8 mouse cellular contexts compared by ENCODE assay signal in the genomic region with DNA sequence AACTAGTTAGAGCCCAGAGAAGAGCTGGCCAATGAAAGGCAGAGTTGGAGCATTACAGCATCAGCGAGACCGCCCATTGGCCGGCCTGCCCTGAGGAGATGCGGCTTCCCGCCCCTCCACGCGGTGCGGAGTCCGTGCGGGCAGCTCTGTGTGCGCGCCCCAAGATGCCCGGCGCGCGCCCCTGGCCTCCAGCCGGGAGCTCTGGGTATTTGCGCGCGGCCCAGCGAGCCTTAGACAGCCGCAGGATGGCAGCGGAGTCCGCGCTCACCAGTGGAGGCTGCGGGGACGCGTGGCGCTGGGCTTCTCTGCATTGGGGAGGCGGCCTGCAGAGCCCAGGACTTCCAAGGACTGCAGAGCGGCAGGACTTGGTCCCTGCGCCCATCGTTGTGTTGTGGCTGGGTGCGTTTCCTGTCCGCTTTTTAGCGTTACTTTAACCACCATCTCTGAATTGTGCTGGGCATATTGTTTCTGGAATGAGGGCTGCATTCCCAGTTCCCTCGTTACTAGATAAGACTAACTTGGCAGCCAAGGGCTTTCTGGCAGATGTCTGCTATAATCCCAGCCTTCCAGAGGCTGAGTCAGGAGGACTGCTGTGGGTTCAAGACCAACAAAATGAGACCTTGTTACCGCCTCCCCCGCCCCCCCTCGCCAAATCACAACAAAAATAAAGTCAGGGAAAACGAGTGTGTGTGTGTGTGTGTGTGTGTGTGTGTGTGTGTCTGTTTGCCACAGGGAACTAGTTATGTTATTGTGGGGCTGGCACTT.
DNase-seq lines count a peak whose midpoint lies in the region; ATAC-seq and TF ChIP-seq lines count a peak whose summit lies in the region.

No protein-coding gene starts in this region.

- TF ChIP-seq POLR2A in liver, adult 2 months (IDR thresholded peaks at IDR 0.05; ENCODE audit: extremely low read depth, insufficient read depth, low read length) = peak; percentile 69; the same call in 1 of the 2 replicates

- no peaks in the 10 kb centered on the region for H3K36me3 ChIP-seq in forebrain, embryonic 12.5 days (replicated peaks)
- no peaks in the 10 kb centered on the region for H3K36me3 ChIP-seq in heart, embryonic 15.5 days
- H3K36me3 ChIP-seq in liver, adult 2 months (ENCODE audit: control insufficient read depth, insufficient read depth, low read length) = no peaks in the 10 kb centered on the region
- H3K36me3 ChIP-seq in neural tube, embryonic 11.5 days (ENCODE audit: control insufficient read depth, insufficient read depth, low read length) = no peaks in the 10 kb centered on the region

- H3K79me2 ChIP-seq in liver, adult 2 months (ENCODE audit: control insufficient read depth, insufficient read depth, low read length) = no peaks in the 10 kb centered on the region

- peak overlapping the region; percentile 68 for H3K4me2 ChIP-seq in forebrain, embryonic 12.5 days
- peak overlapping the region; percentile 73 for H3K4me2 ChIP-seq in heart, embryonic 15.5 days
- peak overlapping the region; percentile 52 for H3K4me2 ChIP-seq in neural tube, embryonic 11.5 days (ENCODE audit: low read depth)

- 1% methylated on average over 41 of the region's 41 CpGs for WGBS in forebrain, embryonic 12.5 days
- 3% methylated on average over 41 of the region's 41 CpGs for WGBS in heart, embryonic 15.5 days
- 3% methylated on average over 41 of the region's 41 CpGs for WGBS in liver, adult 2 months
- under 1% methylated on average over 41 of the region's 41 CpGs for WGBS in neural tube, embryonic 11.5 days

- H3K4me1 ChIP-seq in forebrain, embryonic 12.5 days = peaks cover 31% of the 10 kb centered on the region
- peaks cover 24% of the 10 kb centered on the region for H3K4me1 ChIP-seq in heart, embryonic 15.5 days (replicated peaks)
- peaks cover 18% of the 10 kb centered on the region for H3K4me1 ChIP-seq in liver, adult 2 months (ENCODE audit: control insufficient read depth, insufficient read depth, low read length)
- H3K4me1 ChIP-seq in neural tube, embryonic 11.5 days (ENCODE audit: control insufficient read depth, insufficient read depth, low read length) = peaks cover 5% of the 10 kb centered on the region; the same call in 1 of the 2 replicates

- peak; percentile 96 for ATAC-seq in forebrain, embryonic 12.5 days (ENCODE audit: low FRiP score)
- ATAC-seq in heart, embryonic 15.5 days (replicated peaks; ENCODE audit: insufficient number of reproducible peaks, insufficient read depth, low FRiP score, low read depth) = peak; percentile 82
- ATAC-seq in neural tube, embryonic 11.5 days (ENCODE audit: insufficient read depth, low FRiP score, low TSS enrichment) = peak; percentile 96

- DNase-seq in urinary bladder, adult 18-20 months (ENCODE audit: low spot score in 2 of 2) = peak; percentile 22 to 39
- DNase-seq in urinary bladder, postnatal 10 days (ENCODE audit: low spot score) = no peak
- peak; percentile 73 for DNase-seq in kidney, postnatal 14 days
- DNase-seq in liver, adult 2 months (ENCODE audit: extremely low read depth, low read depth, low spot score) = peak; percentile 86
- DNase-seq in neural tube, embryonic 11.5 days (ENCODE audit: low spot score) = peak; percentile 92
- DNase-seq in thymus, postnatal 14 days = peak; percentile 11

- peak overlapping the region; percentile 85 for H3K27ac ChIP-seq in forebrain, embryonic 12.5 days
- peak overlapping the region; percentile 50 for H3K27ac ChIP-seq in heart, embryonic 15.5 days
- H3K27ac ChIP-seq in liver, adult 2 months (replicated peaks; ENCODE audit: insufficient read depth, low read depth, low read length) = peak overlapping the region; percentile 86
- no peak overlapping the region for H3K27ac ChIP-seq in neural tube, embryonic 11.5 days (ENCODE audit: low read depth, low read length)

- H3K4me3 ChIP-seq in forebrain, embryonic 12.5 days (replicated peaks) = peak overlapping the region; percentile 49
- H3K4me3 ChIP-seq in heart, embryonic 15.5 days = peak overlapping the region; percentile 53
- peak overlapping the region; percentile 70 for H3K4me3 ChIP-seq in liver, adult 2 months (ENCODE audit: insufficient read depth, low read depth, low read length)
- H3K4me3 ChIP-seq in neural tube, embryonic 11.5 days (ENCODE audit: low read depth, low read length) = peak overlapping the region; percentile 39

- H3K9ac ChIP-seq in forebrain, embryonic 12.5 days = peak overlapping the region; percentile 65
- H3K9ac ChIP-seq in heart, embryonic 15.5 days = peak overlapping the region; percentile 44
- H3K9ac ChIP-seq in liver, adult 2 months (ENCODE audit: low read depth, low read length) = peak overlapping the region; percentile 79
- peak overlapping the region; percentile 48 for H3K9ac ChIP-seq in neural tube, embryonic 11.5 days (ENCODE audit: low read length)

- no peaks in the 10 kb centered on the region for H3K9me3 ChIP-seq in forebrain, embryonic 12.5 days
- no peaks in the 10 kb centered on the region for H3K9me3 ChIP-seq in heart, embryonic 15.5 days (replicated peaks)
- H3K9me3 ChIP-seq in neural tube, embryonic 11.5 days (ENCODE audit: control insufficient read depth, low read length) = no peaks in the 10 kb centered on the region

- no peaks in the 10 kb centered on the region for H3K27me3 ChIP-seq in forebrain, embryonic 12.5 days
- no peaks in the 10 kb centered on the region for H3K27me3 ChIP-seq in heart, embryonic 15.5 days
- no peaks in the 10 kb centered on the region for H3K27me3 ChIP-seq in liver, adult 2 months (ENCODE audit: control insufficient read depth, insufficient read depth, low read length)
- H3K27me3 ChIP-seq in neural tube, embryonic 11.5 days (ENCODE audit: control insufficient read depth, insufficient read depth, low read length) = no peaks in the 10 kb centered on the region

- TF ChIP-seq CTCF in liver, adult 2 months (IDR thresholded peaks at IDR 0.05; ENCODE audit: low read depth, low read length) = peak; percentile 72
